Mouse (Mus musculus) heart, adult 9 months (tissue): Measurements from ENCODE around the gene Try5.
"Not testable (repeated sequence)": the region's sequence is repeated elsewhere in the genome, so short reads cannot be mapped to it uniquely, and the experiment has no call there.

ENCODE experiments used
- DNase-seq, 2 experiments: peaks; one replicate each; pipeline ENCODE4 v3.0.0; 2022; ENCODE audit warnings: low spot score in 2 of 2

The Try5 gene

GRCm38 (mm10) chr6:41316741-41317140, at the start of gene Try5:
Gene Try5, minus strand, starts transcription at chr6:41316841.
- DNase-seq, result not testable (repeated sequence)

- no peak for DNase-seq
These were observed 37.3 kb upstream of the Try5 start, which contains the start of gene Try10 for GRCm38 (mm10) chr6:41353932-41354331. Gene Try10, plus strand, starts transcription at chr6:41354105.

- DNase-seq, result no peak
These were observed 14.7 kb downstream of the Try5 start, which contains the start of gene Try4 for GRCm38 (mm10) chr6:41301969-41302368. Gene Try4, plus strand, starts transcription at chr6:41302269.

- DNase-seq, result no peak
These were observed 18.4 kb downstream of the Try5 start for GRCm38 (mm10) chr6:41298255-41298654.

- no peak for DNase-seq
These were observed 50.5 kb downstream of the Try5 start for GRCm38 (mm10) chr6:41266140-41266539.

GRCm38 (mm10) chr6:41262796-41263195, 53.8 kb downstream of the Try5 start:
- no peak for DNase-seq
